Mouse (Mus musculus) right cerebral cortex, postnatal 10 days (tissue): ENCODE results near the gene Mtrex.

Experiments used
- DNase-seq, 2 experiments: peaks; one replicate each; pipeline ENCODE4 v3.0.0; 2021; ENCODE audit warnings: low spot score in 2 of 2

Mtrex gene

DNA sequence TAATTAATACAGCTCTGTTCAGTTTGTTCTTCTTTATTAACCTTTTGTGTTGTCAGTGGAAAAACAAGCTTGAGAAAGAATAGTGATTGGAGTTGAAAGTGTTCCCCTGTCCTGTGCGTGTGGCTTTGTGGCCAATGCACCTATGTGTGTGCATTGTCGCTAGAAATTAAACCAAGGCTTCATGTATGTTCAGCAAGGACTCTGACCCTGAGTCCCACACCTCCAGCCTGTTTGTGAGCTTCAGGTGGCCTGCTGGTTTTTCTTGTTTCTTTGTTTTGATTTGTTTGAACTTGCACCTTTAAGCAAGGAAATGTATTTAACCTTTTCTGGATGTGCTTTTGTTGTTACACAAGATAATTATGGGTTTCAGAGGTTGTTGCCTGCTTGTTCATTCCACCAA lies 97.6 kb downstream of the Mtrex start:
- DNase-seq = no peak

DNA sequence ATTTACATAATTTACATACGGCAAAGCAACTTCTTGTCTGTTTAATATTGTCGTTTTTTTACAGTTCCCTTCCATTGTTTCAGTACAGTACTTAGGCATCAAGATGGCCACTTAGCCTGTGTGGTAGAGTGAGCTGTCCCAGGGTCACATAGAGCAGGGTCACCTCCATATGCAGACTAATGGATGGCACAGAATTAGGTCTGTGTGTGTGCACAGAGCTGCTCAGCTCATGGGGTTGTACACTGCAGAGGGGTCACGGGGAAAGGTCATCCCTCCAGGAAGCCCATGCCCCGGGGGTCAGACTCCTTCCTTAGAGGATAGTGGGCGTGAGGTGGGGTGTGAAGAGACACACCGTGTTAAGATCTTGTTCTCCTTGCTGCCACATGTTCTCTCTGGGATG lies 101.7 kb downstream of the Mtrex start:
- DNase-seq = no peak

DNA sequence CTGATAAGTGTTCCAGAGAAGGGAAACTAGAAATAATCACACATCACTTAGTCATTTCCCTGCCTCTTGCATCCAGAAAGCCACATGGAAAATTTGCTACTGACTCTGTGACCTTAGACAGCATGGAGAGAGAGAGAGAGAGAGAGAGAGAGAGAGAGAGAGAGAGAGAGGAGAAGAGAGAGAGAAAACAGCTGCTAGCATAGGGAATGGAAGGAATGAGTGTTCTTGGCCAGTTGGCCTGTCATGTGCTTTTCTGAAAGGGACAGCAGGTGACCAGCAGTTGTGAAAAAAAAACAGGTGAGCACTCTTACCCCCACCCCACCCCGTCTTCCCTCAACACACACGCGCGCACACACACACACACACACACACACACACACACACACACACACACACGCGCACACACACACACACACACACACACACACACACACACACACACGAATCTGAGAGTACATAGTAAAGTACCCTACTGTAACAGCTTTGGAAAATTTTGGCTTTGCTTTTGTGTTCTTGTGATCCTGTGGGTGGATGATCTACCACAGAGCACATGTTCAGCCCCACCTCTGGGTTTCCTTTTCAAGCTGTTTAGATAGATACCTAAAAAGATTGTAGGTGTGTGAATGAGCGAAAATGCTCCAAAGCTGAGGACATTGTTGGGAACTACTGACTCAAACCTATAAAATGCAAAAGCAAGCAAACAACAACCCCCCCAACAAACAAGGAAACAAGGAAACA lies 103.1 kb downstream of the Mtrex start:
- no peak for DNase-seq

DNA sequence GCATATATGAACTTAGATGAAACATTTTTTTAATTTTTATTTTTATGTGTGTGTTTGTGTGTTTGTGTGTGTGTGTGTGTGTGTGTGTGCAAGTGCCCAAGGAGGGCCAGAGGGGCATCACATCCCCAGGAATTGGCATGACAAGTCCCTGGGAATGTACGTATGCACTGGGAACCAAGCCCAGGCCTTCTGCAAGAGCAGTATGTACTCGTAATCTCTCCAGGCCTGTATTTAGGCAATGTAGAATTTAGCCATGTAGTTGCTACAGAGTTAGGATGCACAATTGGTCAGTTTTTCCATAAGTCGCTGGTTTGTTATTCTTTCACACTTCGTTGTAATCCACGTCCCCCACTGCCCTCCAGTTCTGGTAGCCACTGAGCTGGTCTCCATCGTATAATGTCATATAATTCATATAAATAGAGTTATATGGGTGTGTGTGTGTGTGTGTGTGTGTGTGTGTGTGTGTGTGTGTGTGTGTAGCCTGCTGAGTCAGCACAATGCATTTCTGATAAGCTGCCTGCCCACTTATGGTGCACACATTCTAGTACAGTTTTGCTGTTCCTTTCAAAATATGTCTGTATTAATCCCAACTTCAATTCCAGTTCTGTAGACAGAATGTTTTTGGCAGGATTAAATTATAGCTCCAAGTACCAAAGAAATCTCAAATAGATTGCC lies 103.8 kb downstream of the Mtrex start:
- no peak for DNase-seq

DNA sequence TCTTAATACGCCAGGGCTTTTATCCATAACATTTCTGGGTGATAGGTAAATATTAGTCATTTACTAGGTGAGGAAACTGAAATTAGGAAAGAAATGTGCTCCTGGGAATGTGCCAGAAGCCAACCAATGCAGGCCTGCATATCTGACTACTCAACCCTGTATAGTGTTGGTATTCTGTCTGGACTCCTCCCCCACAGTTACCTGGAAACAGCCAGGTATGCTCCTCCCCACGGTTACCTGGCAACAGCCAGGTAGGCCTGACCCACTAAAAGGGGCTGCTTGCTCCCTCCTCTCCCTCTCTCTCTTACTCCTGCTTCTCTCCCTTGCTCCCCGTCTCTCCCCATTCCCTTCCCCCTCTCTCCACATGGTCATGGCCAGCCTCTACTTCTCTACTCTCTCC lies 104.8 kb downstream of the Mtrex start:
- no peak for DNase-seq

DNA sequence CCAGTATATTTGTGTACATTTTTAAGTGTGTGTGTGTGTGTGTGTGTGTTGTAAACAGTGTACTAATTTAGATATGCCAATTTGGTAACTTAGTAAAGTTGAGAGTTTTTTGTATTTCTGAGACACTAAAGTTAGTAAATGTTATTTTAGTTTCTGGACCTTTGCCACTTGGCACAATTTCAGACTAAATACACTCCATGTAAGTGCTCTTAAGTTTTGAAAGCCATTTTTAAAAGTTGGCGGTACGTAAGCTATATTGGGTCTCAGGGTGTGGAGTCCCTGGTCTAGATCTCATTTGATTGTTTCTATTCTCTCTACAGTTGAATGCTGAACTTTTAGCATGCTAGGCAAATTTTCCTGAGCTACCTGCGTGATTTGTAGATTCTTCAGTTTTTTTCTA lies 109.1 kb downstream of the Mtrex start:
- no peak for DNase-seq
